Mouse (Mus musculus): ENCODE measurements at regions not wholly inside any gene's neighbourhood (a gene's known extent, or its start where the extent isn't known, plus 50 kb on each side); places are given as distances from the start of the nearest gene placed in this dataset.

DNA sequence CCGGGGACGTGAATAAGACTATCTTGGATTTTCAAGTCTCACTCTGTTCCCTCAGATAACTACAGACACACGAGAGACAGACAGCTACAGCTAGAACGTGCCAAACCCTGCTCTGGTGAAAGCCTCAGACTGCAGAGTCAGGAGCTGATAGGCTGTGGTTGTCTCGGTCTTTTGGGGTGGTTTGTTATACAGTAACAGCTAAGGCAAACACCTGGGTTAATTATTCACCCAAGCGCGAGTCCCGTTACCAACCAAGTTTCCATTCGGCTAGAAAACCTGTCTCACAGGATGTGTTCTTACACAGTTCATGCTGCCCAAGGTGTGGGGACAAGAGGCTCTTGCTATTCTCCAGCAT lies 137.7 kb upstream of the Mocs2 start:
- DNase-seq = peak; percentile 27

DNA sequence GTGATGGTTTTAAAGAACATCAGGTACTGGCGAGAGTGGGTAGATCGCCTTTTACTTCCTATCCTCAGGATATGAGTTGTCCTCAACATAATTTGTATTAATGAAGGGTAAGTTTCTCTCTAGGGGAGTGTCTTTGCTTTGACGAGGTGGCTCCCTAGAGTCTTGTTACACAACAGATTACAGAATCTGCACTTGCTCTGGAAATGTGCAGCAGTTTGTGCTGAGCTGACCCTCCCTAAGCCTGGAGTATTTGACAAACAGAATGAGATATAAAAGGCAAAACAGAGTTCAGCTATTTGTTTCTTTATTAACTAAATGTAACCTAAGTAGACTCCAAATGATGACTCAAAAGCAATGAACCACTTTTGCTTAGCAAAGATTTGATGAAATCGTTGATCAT lies 136.8 kb upstream of the Mocs2 start:
- DNase-seq = no peak

DNA sequence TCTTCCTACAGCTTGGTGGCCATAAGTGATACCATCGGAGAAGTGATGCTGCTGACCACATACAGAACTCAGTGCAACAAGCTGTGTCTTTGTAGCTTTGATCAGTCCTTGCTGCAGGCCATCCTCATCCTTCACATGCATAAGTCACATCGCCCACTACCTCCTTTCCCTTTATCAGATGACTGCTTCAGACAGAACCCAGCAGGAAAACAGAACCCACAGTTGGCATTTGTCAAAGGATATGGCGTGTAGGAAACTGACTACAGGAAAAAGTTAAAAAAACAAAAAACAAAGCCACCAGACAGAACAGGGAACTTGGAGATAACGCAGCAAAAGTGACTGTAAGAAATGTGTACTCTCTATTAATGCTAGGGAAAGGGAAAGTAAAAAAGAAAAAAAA lies 136.1 kb upstream of the Mocs2 start:
- no peak for DNase-seq

DNA sequence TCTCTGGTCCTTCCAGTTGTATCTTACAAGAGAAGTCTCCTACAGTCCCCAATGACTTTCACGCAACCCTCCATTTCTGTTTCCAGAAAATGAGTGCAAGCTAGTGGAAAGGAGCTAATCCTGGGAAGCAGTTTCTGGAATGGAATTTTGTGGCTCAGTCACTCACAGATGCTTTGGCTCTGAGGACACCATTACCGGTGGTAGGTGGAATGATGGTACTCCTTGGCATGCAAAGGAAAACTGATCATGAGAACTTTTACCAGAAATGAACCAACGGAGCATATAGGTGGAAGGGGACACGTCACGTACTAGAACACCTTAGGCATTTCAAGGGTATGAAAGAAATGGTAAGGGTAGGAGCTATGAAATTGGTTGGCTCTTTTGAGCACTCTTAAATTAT lies 135.1 kb upstream of the Mocs2 start:
- no peak for DNase-seq

DNA sequence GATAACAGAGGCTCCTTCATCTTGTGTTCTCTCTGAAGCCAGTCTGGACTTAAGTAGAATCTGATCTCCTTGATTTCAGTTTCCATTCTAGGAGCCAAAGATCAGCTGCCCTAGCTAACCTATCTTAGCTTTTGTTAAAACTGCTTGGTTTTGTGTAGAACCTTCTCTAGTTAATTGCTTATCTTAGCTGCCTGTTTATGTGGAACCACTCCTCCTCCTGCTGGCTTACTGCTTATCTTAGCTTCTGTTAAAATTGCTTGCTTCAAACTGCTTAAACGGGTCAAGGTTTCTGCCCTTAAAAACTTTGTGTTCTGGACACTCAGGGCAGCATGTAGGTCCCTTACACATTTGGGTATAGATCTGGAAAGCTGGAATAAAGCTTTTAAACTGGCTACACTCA lies 133.7 kb upstream of the Mocs2 start:
- DNase-seq = no peak

DNA sequence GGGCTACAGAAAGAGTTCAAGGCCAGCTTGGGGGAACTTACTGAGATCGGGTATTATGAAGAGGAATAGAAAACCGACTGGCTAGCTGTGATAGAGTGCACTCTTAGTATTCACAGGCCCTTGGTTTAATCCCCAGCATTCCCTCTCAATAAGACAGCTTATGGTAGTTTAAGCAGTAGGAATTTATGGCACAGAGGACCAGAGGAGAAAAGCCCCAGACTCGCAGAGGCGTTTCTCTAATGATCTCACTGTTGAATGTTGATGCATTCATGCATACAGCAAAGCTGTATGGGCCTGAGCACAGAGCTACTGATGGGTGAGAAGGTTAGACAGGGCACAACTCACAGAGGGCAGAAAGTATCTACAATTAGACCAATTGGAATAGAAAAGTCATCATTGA lies 132.7 kb upstream of the Mocs2 start:
- no peak for DNase-seq

DNA sequence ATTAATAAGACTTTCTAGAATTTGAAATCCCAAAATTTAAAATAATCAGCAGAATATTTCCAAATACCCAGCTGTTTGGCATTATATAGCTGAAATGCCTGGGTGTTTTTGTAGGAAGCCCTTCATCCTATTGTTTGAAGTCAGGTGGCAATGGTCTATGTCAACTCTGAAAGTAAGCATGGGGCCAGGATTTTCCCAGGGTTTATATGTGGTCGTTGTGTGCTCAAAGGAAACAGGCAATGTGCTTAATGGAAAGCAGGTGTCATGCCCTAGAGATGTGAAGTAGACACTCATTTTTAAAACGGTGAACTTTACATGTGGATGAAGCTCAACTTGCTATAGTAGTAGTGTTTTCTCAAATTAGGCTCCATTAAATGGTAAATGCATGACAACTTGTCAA lies 105.4 kb upstream of the Mocs2 start:
- no peak for DNase-seq

DNA sequence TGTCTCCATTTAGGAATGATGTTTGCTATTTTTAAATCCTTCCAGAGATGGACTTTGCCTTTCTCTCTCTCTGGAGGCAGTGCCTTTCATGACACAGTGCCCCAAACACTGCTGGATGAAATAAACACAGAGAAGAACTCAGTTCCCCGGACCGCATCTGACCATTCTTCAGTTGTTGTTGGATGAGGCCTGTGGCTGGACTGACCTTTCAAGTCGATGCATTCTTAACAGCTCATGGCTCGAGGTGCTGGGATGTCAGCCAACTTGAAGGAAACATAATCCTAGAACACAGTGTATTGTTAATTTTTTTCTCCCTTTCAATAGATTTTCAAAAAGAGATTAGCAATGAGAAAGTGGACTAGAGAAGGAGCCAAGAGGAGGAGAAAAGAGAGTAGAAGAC lies 98.3 kb upstream of the Mocs2 start:
- DNase-seq = no peak

DNA sequence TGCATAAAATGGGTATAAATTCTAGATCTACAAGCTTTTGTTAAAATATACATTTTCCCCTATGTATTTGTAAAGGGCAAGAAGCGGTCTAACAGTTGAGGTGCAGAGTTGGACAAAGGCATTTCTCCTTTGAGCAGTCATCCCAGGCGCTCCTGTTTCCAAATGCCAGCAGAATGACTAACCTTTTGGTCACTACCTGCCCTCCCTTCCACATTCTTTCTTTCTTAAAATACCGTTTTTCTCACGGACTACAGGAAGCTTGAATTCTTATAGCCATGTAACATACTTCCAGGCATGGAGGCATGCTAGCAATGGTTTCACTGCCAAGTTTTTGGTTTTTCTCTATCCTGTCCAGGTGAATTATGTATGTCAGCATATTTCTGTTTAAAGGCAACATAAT lies 91.2 kb upstream of the Mocs2 start:
- no peak for DNase-seq

DNA sequence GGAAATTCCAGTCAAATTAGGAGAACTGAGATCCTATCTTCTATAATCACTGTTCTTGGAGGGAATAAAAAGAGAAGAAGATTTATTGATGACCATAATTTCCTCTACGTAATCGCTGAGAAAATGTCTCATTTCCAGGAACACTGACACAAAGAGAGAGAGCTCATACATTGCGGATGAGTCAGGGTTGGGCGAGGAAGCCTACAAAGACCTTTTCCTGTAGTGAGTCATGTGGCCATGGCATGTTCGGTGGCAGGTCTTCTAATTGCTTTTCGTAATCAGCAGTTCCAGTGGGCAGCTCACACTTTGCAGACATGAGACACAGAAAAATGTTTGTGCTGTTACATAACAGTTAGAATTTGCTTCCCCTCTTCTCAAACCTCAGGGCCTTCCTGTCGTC lies 83.0 kb upstream of the Mocs2 start:
- DNase-seq = no peak

DNA sequence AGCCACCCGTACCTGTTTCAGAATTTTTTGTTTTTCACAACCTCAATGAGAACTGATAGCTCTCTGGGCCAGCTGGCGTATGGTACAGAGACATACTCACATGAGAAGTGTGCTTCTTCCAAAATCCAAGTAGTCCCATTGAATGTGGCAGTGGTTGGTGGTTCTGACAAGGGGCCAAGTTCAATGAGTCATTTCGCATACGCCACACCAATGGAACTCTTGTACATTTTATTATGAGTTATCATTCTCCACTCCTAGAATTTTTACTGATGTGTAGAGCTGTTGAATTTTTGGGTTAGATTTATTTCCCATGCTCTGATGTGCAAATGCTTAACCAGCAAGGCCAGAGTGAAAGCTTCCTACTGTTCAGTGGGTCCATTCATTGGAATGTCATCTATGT lies 82.0 kb upstream of the Mocs2 start:
- no peak for DNase-seq

DNA sequence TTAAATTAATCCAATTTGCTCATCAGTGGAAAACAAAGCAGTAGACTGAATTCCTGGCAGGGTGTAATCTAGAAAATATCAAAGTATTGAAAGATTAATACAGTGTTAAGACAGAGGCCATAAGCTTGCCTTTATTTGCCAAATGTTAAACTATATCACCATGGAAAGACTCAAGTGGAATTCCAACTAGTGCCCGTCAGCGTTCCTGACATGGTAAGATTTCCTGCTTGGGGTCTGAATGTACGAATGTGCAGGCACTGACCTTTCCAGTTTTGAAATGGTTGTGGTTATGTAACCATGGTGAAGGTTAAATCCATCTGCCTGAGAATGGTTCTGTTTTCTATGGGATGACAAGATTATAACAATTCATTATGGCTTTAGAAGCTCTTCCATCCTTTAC lies 75.5 kb upstream of the Mocs2 start:
- no peak for DNase-seq

DNA sequence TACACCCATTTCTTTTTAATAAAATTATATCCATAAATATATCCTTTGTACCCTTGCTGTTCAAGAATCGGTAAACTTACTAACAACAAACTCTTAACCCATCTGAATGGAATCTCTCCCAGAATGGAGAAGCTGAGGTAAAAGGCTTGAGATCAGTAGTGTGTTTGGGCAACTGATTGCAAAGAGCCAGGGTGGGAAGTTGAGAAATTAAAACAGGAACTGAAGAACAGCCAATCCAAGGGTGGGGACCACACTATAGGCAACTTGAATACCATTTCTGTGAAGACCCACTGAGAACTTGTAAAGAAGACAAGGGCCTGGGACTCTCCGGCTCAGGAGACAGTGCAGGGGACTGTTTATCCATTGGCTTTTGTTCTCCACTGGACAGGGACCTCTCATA lies 72.2 kb upstream of the Mocs2 start:
- DNase-seq = no peak

DNA sequence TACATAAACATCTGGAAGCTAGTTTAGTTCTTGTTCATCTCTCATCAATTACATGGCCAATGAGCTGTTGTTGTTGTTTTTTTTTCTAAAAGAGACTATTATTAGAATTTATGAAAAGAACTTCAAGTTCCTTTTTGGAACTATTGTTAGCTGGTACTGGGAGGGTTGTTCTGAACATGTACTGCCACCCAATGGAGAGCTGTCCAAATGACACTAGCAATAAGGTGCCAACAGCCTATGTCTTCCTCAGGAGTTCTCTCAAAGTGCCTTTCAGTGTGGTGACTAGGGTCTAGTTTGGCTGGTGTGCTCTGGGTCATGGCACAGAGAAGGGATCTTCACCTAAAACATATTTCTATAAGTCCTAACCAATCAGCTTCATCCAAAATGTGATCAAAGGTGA lies 60.6 kb upstream of the Mocs2 start:
- peak; percentile 58 for DNase-seq

DNA sequence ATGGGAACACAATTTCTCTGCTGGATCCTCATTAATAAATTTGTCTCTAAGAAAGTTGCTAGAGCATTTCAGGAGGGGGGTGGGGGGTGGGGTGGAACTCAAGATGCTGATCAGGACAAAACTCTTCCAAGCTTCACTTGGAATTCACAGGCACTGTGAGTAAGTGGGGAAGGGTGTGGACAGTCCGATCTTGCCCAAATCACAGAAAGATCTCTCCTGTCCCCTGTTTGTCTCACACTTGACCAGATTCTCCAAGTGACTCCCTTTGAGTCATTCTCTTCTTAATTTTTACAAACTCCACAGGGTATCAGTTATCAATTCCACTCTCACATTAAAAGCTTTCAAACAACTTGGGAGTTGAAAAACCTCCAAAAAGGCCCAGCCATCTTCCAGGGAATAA lies 58.1 kb upstream of the Mocs2 start:
- DNase-seq = no peak

DNA sequence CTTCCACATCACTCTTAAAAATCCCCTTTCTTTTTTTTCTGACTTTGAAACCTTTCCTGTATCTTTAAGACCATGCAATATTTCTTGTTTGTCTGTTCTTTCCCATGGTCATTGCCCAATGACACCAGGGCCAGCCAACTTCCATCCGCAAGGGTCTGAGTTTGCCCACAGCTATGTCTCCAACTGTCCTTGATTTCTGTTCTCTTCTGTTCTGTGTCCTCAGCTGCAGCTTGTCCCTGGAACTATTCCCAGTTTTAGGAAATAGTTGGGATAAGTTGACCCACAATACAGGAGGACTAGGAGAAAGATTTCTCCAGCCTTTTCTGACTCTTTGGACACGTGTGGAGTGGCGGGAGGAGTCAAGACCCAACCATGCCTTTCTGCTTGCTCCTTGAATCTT lies 57.1 kb upstream of the Mocs2 start:
- peak; percentile 54 for DNase-seq

Data from lung, postnatal 10 days (tissue).